Mouse (Mus musculus) embryonic facial prominence, embryonic 13.5 days (tissue): ENCODE data around the gene Slc35c1. TPM values are rescaled to one million over a fixed set of nuclear protein-coding genes. Genes with fewer than 3 reads are reported as not detected.

Experiments
- ATAC-seq: fragments of 200-750 bp; cut with Nextera tagmentation; 2 replicates; pipeline ENCODE4 v1.8.0; 2017; ENCODE audit warnings: low read depth; ENCODE audit not compliant: insufficient number of reproducible peaks, insufficient read depth, low FRiP score, low TSS enrichment
- H3K27ac ChIP-seq: fragments of 300-500 bp; sonication (generic); 2 replicates; pipeline ENCODE4 v1.5.1; 2015; ENCODE audit warnings: moderate library complexity, mild to moderate bottlenecking, inconsistent platforms
- H3K27me3 ChIP-seq: fragments of 300-500 bp; sonication (generic); 2 replicates; pipeline ENCODE4 v1.6.1; 2015; ENCODE audit warnings: mild to moderate bottlenecking, inconsistent platforms
- H3K36me3 ChIP-seq: fragments of 300-500 bp; sonication (generic); 2 replicates; pipeline ENCODE4 v1.6.1; 2015; ENCODE audit warnings: mild to moderate bottlenecking, inconsistent platforms
- H3K4me1 ChIP-seq: fragments of 300-500 bp; sonication (generic); 2 replicates; pipeline ENCODE4 v1.6.1; 2015; ENCODE audit warnings: inconsistent platforms
- H3K4me2 ChIP-seq: fragments of 300-500 bp; sonication (generic); 2 replicates; pipeline ENCODE4 v1.6.1; 2015; ENCODE audit warnings: moderate library complexity, mild to moderate bottlenecking, inconsistent platforms
- H3K4me3 ChIP-seq: fragments of 300-500 bp; sonication (generic); 2 replicates; pipeline ENCODE4 v1.5.1; 2015; ENCODE audit warnings: mild to moderate bottlenecking, inconsistent platforms
- H3K9ac ChIP-seq: fragments of 300-500 bp; sonication (generic); 2 replicates; pipeline ENCODE4 v1.6.1; 2015; ENCODE audit warnings: mild to moderate bottlenecking, inconsistent platforms
- H3K9me3 ChIP-seq: fragments of 300-500 bp; sonication (generic); 2 replicates; pipeline ENCODE4 v1.6.1; 2016; ENCODE audit warnings: inconsistent platforms
- WGBS: fragments of 180-500 bp; shearing (Covaris S2); methylation state at CpG from one replicate; pipeline ENCODE4 v1.1.7; 2015; ENCODE audit warnings: mixed read lengths; 5-methylcytosine and 5-hydroxymethylcytosine counted together
- polyA plus RNA-seq: library from polyadenylated mRNA; unstranded; fragments of >200 nt; fragmentation: Nextera tagmentation; extraction: Ambion mirVana; gene quantifications from 2 replicates; pipeline ENCODE4 v1.2.1, GENCODE M21; 2015

Gene Slc35c1
- polyA plus RNA-seq, 1 experiment from 2014 or later, result 10.0 TPM

- H3K9ac ChIP-seq, result no peak overlapping the region
- H3K4me2 ChIP-seq, result no peak overlapping the region
- peaks cover 23% of the 10 kb centered on the region; the same call in 1 of the 2 replicates for H3K4me1 ChIP-seq
- H3K36me3 ChIP-seq, result peaks cover 86% of the 10 kb centered on the region
- no peak overlapping the region for H3K27ac ChIP-seq
- no peak for ATAC-seq
- 76% methylated on average over 10 of the region's 10 CpGs for WGBS
- no peaks in the 10 kb centered on the region for H3K27me3 ChIP-seq
- no peak overlapping the region for H3K4me3 ChIP-seq
- H3K9me3 ChIP-seq, result no peaks in the 10 kb centered on the region
Measured at GRCm38 (mm10) chr2:92422388-92423135, 37.8 kb downstream of the Slc35c1 start.

- Histone ChIP-seq H3K9ac (no peak overlapping the region), H3K27me3 (no peaks in the 10 kb centered on the region), H3K9me3 (no peaks in the 10 kb centered on the region), H3K4me3 (no peak overlapping the region), H3K36me3 (peaks cover 91% of the 10 kb centered on the region), H3K27ac (no peak overlapping the region), H3K4me2 (no peak overlapping the region), H3K4me1 (peaks cover 21% of the 10 kb centered on the region; the same call in 1 of the 2 replicates)
- 86% methylated on average over 7 of the region's 7 CpGs for WGBS
- ATAC-seq, result no peak
Measured at GRCm38 (mm10) chr2:92421723-92422387, 38.5 kb downstream of the Slc35c1 start.

- Histone ChIP-seq H3K9ac (no peak overlapping the region), H3K4me1 (no peaks in the 10 kb centered on the region), H3K27ac (no peak overlapping the region), H3K4me2 (no peak overlapping the region), H3K27me3 (no peaks in the 10 kb centered on the region), H3K36me3 (peaks cover 98% of the 10 kb centered on the region), H3K9me3 (no peaks in the 10 kb centered on the region), H3K4me3 (no peak overlapping the region)
- no peak for ATAC-seq
- 92% methylated on average over 10 of the region's 10 CpGs for WGBS
Measured at GRCm38 (mm10) chr2:92411705-92412104, 48.6 kb downstream of the Slc35c1 start.

DNA sequence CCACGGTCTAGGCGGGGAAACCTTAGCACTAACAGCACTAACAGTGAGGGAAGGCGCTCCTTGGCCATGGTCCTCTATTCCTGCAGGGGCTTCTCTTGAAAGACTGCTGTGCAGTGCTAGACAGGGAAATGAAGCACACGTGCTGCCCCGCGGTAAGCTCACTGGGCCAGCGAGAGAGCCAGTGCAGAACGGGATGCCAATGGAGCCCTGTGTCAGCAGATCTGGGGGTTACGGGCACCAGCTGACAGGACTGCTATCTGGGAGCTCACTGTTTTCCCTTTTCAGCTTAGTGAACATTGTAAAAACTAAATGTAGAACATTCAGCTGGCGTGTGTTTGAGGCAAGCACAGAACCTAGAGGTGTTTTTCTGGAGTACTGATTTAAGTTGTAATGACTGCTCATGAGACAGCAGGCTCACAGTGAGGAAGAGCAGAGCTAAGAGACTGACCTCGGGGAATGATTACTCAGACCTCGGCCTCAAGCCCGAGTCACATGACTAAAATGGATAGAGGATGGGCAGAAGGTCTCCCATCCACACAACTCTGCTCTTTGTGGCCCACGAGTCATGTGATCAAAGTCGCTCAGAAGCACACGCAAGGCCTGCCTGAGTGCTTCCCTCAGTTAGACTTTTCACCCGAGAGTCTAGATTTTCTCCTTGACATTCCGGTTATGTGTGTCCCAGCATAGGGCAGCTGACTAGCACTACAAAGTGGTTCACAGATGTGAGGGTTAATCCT is 51.9 kb downstream of the Slc35c1 start:
- H3K4me2 ChIP-seq, result no peak overlapping the region
- H3K9me3 ChIP-seq, result no peaks in the 10 kb centered on the region
- 92% methylated on average over 18 of the region's 18 CpGs for WGBS
- H3K4me1 ChIP-seq, result no peaks in the 10 kb centered on the region
- ATAC-seq, result no peak
- no peak overlapping the region for H3K4me3 ChIP-seq
- peaks cover 96% of the 10 kb centered on the region for H3K36me3 ChIP-seq
- no peaks in the 10 kb centered on the region for H3K27me3 ChIP-seq
- no peak overlapping the region for H3K27ac ChIP-seq
- H3K9ac ChIP-seq, result no peak overlapping the region

GRCm38 (mm10) chr2:92405687-92406086 is 54.7 kb downstream of the Slc35c1 start:
- Histone ChIP-seq H3K4me2 (no peak overlapping the region), H3K27me3 (peaks cover 9% of the 10 kb centered on the region), H3K36me3 (peaks cover 71% of the 10 kb centered on the region), H3K9me3 (no peaks in the 10 kb centered on the region), H3K4me3 (no peak overlapping the region), H3K4me1 (peaks cover 7% of the 10 kb centered on the region; the same call in 1 of the 2 replicates), H3K9ac (no peak overlapping the region), H3K27ac (no peak overlapping the region)
- no peak for ATAC-seq
- WGBS, result 89% methylated on average over 7 of the region's 7 CpGs

GRCm38 (mm10) chr2:92404737-92405136 is 55.6 kb downstream of the Slc35c1 start:
- no peak overlapping the region for H3K4me3 ChIP-seq
- peaks cover 61% of the 10 kb centered on the region for H3K36me3 ChIP-seq
- H3K4me2 ChIP-seq, result no peak overlapping the region
- 66% methylated on average over 6 of the region's 6 CpGs for WGBS
- no peak overlapping the region for H3K27ac ChIP-seq
- H3K9ac ChIP-seq, result no peak overlapping the region
- ATAC-seq, result no peak
- H3K4me1 ChIP-seq, result peaks cover 9% of the 10 kb centered on the region; the same call in 1 of the 2 replicates
- H3K27me3 ChIP-seq, result peaks cover 14% of the 10 kb centered on the region
- H3K9me3 ChIP-seq, result no peaks in the 10 kb centered on the region

- WGBS, result 91% methylated on average over 5 of the region's 5 CpGs
- no peak overlapping the region for H3K4me2 ChIP-seq
- H3K9ac ChIP-seq, result no peak overlapping the region
- H3K27ac ChIP-seq, result no peak overlapping the region
- H3K4me3 ChIP-seq, result no peak overlapping the region
- peaks cover 53% of the 10 kb centered on the region for H3K36me3 ChIP-seq
- H3K9me3 ChIP-seq, result no peaks in the 10 kb centered on the region
- H3K4me1 ChIP-seq, result peaks cover 9% of the 10 kb centered on the region; the same call in 1 of the 2 replicates
- ATAC-seq, result no peak
- H3K27me3 ChIP-seq, result peaks cover 17% of the 10 kb centered on the region
Measured at GRCm38 (mm10) chr2:92403776-92404319, 56.5 kb downstream of the Slc35c1 start.

Other genes starting within 250 kb of the Slc35c1 start
- gene Pex16, start 85.9 kb downstream of the Slc35c1 start, polyA plus RNA-seq, result 20.4 and 20.9 TPM in 2 replicates
- gene Large2, start 85.7 kb downstream of the Slc35c1 start, polyA plus RNA-seq, result 15.2 and 16.9 TPM in 2 replicates
- 2.5 and 4.0 TPM in 2 replicates for gene 1700029I15Rik, start 78.0 kb downstream of the Slc35c1 start, polyA plus RNA-seq
- 22.0 and 23.9 TPM in 2 replicates for gene Mapk8ip1, start 59.3 kb downstream of the Slc35c1 start, polyA plus RNA-seq
- 22.9 and 28.2 TPM in 2 replicates for gene Cry2, start 26.5 kb downstream of the Slc35c1 start, polyA plus RNA-seq
- 7.1 and 8.3 TPM in 2 replicates for gene Chst1, start 139.2 kb upstream of the Slc35c1 start, polyA plus RNA-seq